Mouse (Mus musculus) cerebral cortex, adult 2 months (tissue): ENCODE measurements around the gene Exoc4.

Source experiments
- WGBS: fragments of 180-500 bp; shearing (Covaris S2); methylation state at CpG from one replicate; pipeline ENCODE4 v1.1.7; 2018; 5-methylcytosine and 5-hydroxymethylcytosine counted together

Gene Exoc4

DNA sequence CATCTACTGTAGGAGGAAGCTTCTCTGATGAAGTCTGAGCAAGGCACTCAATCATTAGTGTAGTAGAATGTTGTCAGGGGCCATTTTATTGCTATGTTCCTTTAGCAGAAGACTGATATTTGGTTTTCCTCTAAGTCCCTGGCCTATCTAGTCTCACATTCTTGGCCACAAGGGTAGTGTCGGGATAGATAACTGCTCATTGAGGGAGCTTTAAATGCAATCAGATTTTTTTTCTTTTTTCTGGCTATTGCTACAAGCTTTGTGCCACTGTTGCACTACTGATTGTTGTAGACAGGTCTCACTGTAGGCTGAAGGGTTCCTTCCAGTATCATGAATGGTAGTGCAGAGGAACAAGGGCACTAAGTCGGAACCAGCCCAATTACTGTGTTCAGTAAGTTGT, 227.2 kb downstream of the Exoc4 start:
- WGBS, result 96% methylated on average over 2 of the region's 2 CpGs

DNA sequence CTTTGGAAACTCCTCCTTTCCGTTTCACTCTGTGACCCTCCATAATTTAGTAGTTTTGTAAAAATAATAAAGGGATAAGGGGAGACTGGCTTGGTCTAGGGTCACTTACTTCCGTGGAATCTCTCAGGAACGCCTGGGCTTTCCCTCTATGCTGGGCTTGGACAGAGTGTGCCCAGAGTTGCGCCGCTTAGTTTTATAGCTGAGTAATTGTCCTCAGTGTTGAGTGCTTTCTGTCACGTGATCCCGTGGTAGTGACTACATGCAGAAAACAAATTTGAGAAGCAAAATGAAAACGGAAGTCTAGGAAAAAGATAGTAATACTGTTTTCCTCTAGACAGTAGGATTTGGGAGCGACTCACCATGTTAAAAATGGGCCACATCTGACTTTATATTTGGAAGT, 235.7 kb downstream of the Exoc4 start:
- WGBS, result 87% methylated on average over 9 of the region's 9 CpGs

DNA sequence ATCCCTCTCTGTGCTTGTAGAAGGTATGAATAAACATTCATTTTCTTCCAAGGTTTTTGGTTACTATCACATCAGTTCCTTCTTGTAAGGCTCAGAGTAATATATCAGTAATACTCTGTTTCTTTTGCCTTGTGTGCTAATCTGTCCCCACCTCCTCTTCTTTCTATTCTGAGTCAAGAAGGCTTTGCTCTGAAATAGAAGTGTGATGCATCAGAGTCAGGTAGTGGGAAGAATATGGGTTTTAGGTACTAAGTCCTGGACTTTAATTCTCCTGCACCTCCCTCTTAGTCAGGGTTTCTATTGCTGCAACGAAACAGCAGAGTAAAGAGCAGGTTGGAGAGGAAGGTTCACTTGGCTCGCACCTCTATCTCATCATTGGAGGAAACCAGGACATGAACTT, 240.9 kb downstream of the Exoc4 start:
- 69% methylated on average over 2 of the region's 2 CpGs for WGBS

DNA sequence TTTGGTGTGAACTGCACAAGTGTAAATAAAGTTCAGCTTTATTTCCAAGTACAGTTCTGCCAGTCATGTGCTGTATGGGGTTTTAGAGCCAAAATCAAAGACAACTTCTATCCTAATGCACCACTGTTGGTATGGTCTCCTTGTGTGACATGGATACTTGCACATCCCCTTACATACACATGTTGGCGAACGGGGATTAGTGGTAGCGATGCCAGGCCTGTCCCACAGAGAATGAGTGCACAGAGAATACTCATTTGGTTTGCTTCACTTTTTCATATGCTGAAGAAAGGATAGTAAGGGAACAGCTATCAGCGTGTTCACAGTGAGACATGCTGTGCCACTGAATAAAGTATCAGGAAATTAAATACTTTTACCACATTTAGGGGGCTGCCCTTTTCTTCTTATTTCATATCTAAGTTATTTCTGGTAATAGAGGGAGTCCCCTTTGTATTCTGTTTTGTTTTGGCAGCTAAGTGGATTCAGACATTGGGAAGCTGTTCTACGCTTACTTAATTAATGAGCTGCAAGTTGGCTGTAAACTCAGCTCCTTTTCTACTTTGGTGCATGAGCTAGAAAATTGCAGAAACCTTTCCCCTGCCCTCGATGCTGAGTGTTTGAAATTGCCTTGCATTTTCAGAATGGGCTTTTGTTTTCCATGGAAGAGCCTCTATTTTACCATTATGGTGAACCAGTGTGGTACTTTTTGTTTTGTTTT, 247.4 kb downstream of the Exoc4 start:
- 63% methylated on average over 6 of the region's 6 CpGs for WGBS

DNA sequence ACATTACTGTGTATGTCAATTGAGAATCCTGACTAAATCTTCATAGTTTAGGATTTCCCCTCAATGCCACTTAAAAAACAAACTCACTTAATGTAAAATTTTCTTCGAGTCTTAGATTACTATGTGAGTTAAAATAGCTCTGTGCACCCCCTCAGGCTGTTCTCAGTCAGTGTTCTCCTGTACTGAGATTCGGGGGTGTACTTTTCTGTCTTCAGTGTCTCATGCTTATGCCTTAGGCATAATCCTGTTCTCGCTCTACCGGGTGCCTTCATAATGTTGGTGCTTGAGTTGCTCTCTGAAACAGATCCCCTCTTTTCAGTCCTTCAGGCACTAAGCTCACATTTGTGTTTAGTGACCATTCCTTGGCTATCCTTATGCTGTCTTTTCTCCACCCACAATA, 253.5 kb downstream of the Exoc4 start:
- 49% methylated on average over 4 of the region's 4 CpGs for WGBS

DNA sequence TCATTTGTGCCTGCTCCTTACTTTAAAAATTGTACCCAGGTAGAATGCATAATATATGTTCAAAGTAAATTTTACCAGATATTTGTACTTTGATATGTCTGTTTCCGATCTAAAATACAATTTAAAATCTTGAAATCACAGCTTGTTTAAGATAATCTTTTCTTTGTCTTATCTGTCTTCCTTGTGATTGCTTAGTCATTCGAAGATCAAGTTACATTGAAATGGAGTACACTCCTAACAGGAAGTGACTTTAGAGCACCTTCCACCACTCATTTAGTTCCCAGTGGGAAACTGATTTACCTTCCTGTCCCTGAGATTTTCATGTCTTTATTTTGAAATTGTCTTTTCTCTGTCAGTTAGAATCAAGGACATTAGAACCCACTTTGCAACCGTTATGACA, 254.5 kb downstream of the Exoc4 start:
- WGBS, result 86% methylated on average over 3 of the region's 3 CpGs

DNA sequence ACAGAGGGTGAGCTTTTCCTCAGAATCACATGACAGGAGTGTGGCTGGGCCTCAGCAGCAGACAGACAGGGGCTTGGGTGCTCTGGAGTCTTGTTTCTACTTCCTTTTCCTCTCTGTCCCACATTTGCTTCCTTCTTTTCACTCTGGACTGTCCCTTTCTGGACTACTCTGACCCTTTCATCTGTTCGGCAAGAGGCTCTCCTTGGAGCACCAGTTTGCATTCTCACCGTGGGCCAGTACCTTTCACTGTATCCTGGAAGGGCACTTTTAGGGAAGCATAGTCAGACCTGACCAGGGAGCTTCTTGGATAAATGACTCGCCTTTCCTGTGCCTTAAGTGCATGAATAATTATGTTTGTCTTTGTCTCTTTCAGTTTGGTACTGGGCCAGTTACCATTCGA, 266.5 kb downstream of the Exoc4 start:
- 39% methylated on average over 4 of the region's 4 CpGs for WGBS

DNA sequence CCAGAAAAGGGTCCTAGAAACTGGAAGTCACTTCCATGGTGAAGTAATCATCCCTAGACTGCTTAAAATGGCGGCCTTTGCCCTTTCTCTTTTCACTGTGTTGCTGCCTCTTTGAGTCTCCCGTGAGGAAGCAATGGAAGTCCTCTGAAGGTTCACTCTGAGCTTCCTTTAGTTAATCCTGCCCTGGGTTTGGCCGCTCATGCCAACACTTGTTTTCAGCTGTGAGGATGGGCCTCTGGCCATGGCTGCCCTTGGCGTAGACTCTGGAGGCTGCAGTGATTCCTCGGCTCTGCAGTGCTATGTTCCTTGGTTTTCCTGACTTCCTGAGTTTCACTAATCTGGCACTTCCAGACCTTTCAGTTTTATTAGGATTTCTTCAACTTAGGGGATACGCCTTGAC, 267.9 kb downstream of the Exoc4 start:
- WGBS, result 82% methylated on average over 6 of the region's 6 CpGs

DNA sequence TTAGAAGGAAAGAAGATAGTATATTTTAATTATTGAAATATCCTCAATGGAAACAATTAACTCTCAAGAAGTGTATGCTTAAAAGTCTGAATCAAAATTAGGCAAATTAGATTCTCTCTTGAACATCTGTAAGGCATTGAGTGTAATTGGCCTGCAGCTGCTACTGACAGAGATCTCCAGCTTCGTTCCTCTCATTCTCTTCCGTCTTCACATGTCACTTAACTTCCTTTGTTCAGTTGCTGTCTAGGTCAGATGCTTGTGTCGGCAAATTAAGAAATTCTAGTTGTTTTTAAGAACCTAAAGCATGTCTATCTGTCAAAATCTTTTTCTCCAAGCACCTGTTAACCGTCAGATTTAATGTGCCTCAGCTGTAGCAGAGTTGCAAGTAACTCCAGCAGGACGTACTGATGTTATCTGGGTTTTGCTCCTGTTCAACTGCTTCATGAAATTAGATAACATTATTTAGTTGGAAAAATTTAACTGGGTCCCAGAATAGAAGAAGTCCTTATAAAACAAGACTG, 269.1 kb downstream of the Exoc4 start:
- WGBS, result 81% methylated on average over 5 of the region's 5 CpGs

DNA sequence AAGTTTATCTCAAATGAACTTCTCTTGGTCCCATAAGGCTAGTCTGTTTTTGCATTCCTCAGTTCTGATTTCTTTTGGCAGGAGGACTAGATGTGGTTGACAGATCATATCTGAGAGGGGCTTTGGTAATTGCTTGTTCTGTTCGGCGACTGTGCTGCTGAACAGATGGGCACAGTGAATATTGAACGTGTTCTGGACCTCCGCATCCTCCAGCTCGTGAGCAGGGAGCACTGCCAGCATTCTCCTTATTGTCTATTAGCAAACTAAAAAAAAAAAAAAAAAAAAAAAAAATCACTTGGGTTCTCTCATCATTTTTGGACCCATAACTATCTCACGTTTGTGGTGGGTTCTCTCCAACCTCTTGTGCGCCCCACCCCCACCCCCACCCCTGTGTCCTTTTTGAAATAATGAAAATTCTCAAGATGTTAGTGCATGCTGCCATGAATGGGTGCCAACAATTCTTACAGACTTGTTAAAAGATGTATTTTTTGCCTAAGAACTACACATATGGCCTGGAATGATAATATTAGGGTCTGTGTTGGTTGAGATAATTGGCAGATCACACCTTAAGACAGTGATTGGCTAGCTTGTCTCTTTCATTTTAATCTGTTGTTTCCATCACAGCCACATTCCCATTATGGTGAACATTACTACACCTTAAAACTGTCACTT, 276.9 kb downstream of the Exoc4 start:
- WGBS, result 38% methylated on average over 7 of the region's 7 CpGs

DNA sequence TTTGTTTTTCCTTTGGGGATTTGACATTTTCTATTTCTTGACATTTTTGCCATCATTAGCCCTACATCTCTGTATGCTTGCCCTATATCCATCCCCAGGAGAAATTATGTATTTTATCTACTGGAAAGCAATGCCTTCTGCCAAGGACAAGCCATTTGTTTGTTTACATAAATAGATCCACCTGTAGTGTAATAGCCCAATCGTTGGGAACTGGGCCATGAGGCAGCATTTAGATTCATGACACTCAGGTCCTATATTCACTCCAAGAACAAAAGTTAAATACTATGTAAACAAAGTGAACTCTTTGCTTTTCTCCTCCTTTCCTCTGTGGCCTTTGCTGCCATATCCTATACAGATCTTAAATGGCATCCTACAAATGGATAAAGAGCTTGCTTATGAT, 291.5 kb downstream of the Exoc4 start:
- WGBS, result 63% methylated on average over 1 of the region's 1 CpGs

DNA sequence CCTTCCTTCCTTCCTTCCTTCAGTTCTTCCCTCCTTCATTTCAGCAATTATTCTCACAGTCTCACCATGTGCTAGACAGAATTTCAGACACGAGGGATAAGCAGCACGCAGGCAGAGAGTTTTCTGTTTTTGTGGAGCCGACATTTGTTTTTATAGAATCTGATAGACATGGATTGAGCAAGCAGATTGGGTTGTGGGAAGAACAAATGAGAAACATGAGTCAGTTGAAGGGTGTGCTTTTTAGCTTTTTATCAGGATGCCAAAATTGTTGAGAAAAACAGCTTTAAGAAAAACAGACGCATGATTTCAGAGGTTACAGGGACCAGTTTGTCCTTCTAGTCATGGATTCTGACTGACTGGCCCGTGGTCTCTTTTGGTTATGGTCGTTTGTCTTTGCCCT, 293.8 kb downstream of the Exoc4 start:
- 56% methylated on average over 6 of the region's 6 CpGs for WGBS

DNA sequence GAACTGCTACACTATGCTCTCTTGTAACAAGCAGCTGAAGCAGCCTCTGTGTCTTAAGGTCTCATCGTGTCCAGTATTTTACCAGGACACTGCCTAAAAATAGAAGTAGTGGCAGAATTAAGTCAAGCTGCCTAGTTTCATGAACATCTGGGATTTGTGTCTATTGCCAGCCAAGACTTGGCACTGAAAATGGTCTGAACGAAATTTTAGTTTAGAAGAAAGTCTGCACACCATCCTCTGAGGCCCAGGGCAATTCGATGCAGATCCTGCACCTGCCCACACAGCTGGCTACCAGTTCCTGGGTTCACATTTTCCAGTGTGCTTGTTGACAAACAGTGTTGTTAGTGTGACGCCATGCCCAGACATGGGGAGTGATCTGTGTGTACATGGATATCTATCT, 303.0 kb downstream of the Exoc4 start:
- 37% methylated on average over 4 of the region's 4 CpGs for WGBS

DNA sequence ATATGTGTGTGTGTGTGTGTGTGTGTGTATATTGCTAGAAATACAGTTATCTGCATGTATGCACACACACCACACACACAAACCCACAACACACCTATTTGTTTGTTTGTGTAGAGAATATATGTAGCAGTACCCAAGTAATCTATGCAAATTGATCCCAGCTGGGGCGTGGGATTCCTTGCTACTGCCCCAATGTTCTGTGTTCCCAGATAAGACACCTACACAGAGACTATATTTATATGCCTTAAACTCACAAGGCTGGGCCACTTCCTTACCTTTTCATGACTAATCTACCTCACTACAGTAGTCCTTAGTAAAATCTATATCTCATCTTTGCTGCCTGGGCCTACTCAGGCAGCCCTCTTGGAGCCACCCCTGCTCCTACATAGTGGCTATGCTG, 312.0 kb downstream of the Exoc4 start:
- 59% methylated on average over 1 of the region's 1 CpGs for WGBS

DNA sequence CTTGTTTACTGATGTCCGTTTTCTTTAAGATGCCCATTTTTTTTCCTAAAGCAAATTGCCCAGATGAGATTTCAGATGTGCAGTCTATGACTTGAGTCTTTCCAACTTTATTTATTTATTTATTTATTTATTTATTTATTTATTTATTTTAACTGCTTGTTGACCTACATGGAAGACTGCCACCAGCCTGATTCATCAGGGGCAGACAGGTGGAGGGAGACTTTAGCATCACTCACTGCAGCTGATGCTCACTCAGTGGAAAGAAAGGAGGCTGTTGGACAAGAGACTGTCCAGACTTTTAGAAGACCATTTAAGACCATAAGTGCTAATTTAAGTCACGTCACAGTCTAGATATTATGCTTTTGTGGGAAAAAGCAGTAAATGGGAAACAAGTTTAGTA, 313.0 kb downstream of the Exoc4 start:
- 90% methylated on average over 2 of the region's 2 CpGs for WGBS

DNA sequence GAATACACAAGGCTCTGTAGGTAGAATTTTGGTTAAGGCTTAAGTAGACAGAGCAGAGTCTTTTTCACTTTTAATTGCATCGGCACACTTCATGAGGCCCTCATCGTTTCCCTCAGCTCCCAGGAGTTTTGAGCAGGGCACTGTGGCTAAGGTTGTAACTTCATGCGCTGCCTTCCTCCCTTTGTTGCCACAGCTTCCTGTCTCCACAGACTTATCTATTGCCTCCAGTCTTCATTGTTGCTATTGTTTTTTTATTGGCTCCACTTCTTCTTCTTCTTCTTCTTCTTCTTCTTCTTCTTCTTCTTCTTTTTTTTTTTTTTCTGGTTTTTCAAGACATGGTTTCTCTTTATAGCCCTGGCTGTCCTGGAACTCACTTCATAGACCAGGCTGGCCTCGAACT, 327.1 kb downstream of the Exoc4 start:
- WGBS, result 88% methylated on average over 4 of the region's 4 CpGs

DNA sequence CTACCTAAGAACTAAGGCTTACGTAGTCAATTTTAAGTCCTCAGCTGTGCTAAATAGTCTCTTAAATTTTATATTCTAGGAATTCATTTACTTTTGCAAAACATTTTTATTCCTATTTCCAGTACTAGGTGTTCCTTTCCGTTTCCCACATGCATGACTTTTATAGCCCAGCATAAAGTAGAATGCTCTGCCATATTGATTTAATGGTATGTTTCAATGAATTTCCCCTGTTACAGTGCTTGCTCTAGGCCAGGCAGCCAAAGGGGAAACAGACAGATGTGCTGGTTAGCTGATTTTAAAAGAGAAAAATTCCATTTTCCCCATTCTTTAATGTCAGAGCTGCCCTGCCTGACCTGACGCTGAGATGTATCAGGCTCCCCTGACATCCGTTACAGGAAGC, 359.6 kb downstream of the Exoc4 start:
- 96% methylated on average over 4 of the region's 4 CpGs for WGBS

DNA sequence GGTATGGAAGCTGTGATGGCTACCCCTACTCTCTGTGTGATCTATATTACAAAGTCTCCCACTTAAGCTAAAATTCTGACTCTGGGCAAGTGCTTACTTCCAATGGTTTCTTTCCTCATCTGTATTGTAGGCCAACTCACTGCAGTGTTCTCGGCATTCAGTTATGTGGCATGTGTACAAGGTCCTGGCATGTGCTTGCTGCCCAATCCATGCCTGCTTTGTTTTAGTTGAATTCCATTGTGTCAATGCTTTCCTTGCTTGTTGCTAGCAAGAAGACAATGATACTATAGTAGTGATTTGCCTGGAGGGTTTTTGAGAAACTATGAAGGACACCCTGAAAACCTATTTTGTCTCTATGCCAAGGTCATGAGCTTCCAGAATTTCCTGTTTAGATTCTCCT, 365.1 kb downstream of the Exoc4 start:
- 61% methylated on average over 1 of the region's 1 CpGs for WGBS

DNA sequence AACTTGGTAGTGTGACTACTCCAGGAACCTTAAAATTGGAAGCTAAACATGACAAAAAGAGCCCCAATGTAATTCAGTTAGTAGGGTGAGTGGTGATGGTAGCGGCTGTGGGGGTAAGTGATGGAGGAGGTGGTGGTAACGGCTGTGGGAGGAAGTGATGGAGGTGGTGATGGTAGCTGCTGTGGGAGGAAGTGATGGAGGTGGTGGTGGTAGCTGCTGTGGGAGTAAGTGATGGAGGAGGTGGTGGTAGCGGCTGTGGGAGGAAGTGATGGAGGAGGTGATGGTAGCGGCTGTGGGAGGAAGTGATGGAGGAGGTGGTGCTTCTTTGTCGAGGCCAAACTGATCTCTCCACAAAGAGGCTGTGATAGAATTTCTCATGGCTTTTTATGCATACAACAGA, 369.7 kb downstream of the Exoc4 start:
- WGBS, result 70% methylated on average over 5 of the region's 5 CpGs

DNA sequence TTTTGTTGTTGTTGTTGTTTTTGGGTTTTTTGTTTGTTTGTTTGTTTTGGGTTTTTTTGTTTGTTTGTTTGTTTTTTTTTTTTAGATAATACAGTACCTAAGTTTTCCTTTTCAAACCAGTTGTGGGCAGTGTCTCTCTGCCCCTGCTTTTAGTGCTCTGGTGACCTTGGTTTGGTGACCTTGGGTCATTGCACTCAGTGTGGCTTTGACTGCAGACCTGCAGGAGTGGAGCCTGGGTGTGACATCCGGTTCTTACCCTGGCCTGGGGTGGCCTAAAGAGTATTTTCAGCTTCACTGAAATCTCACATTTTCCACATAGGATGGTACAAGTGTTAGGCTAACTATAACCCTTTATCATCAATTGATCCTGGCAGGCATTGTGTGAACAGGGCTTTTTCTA, 371.8 kb downstream of the Exoc4 start:
- 75% methylated on average over 1 of the region's 1 CpGs for WGBS

DNA sequence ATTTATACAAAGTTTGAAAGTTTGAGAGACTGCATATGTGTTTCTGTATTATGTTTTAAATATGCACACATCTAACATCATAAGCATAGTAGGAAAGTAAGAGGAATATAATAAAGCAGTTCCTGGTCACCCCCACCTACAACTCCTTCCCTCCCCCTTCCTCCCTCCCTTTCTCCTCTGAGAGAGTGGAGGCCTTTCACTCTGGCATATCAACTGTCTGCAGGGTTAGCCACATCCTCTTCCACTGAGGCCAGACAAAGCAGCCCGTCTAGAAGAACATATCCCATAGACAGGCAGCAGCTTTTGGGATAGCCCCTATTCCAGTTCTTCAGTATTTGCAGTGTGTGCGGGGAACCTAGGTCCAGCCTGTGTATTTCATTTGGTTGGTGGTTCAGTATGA, 382.2 kb downstream of the Exoc4 start:
- 88% methylated on average over 2 of the region's 2 CpGs for WGBS

DNA sequence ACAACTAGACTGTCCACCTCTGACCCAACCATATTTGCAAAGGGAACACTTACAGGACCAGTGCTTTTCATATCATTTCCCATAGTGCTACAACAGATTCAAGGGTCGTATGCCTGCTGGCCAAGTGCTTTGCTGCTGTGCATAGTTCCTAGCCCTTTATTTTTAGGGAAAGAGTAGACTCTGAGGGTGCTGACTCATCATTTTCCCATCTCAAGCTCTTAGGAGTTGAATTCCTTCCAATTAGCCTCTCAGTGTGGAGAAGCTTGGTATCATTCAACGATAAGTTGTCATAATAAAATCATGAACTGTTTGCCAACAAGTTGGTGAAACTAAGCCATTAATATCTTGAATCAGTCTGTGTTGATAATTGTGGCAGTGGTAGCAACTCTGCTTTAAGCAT, 388.3 kb downstream of the Exoc4 start:
- WGBS, result 54% methylated on average over 2 of the region's 2 CpGs

DNA sequence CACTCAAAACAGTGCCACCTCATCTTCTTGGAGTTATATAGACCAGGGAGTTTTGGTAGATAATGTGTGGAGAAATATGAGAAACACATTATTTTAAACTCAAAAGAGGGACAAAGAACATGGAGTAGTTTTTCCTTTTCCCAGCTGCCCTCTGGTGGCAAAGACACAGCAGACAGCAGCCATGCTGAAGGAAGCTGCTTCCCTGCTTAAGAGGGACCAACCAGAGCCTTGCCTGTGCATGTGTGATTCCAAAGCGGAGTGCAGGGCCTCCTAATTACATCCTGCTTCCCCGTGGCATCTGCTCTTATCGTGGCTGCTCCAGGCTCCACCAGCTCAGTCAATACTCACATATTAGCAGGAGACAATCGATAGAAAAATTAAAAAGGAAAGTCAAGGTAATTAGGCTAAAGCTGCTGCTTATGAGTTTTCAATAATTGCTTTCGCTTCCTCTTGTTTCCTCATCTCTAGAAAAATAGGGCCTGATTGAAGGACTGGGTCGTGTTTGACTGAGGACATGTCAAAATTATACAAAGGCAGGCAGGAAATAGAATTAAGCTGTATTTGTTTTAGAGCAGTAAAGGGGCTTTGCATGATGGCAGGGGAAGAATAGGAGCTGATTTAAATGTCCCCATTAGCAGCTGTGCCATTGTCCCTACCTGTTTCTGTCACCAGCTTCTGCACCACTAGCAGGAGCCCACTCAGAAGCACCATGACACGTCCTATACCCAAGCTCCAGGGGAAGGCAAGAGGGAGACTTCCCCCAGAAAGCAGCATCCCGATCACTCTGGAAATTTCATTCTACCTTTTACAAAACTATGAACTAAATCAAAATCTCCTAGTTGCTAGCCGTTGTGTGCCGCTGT, 433.1 kb downstream of the Exoc4 start:
- 51% methylated on average over 10 of the region's 10 CpGs for WGBS
